Mouse (Mus musculus) heart, postnatal 25 days (tissue): Measurements from ENCODE around the gene Rhob. TPM values are rescaled to one million over a fixed set of nuclear protein-coding genes. Genes with fewer than 3 reads are reported as not detected.
"Not testable (repeated sequence)": the region's sequence is repeated elsewhere in the genome, so short reads cannot be mapped to it uniquely, and the experiment has no call there.

Experiments used
- DNase-seq: peaks from one replicate; pipeline ENCODE4 v3.0.0; 2022; ENCODE audit warnings: low spot score
- intact Hi-C: fragments of 180-260 bp; cut with DNase I; formaldehyde crosslinking; loops from one replicate; pipeline ENCODE4 v1.15.1; 2025
- total RNA-seq, 2 experiments: library from RNA; stranded (reverse); gene quantifications; 2 replicates each; pipeline ENCODE4 v1.2.3; 2021

The Rhob gene
- total RNA-seq, 2 experiments from 2014 or later, result 149 to 156 TPM

DNA sequence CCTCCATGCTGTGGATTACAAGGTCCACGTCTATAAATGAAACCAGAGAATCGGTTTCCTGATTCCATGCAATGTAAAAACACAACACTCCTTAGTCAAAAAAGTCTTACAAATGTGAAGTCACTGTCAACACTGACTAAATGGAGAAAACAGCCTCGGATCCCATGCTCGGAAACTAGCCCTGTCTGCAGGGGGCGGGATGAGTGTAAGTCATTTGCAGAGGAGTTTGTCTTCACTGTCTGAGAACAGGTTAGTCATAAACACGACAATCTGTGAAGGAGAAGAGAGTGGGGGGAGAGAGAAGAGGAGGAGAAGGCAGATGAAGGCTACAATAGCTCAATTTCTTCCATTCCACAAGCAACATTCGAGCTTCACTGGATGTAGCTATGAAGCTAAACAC, 14.6 kb downstream of the Rhob start:
- DNase-seq, result no peak

DNA sequence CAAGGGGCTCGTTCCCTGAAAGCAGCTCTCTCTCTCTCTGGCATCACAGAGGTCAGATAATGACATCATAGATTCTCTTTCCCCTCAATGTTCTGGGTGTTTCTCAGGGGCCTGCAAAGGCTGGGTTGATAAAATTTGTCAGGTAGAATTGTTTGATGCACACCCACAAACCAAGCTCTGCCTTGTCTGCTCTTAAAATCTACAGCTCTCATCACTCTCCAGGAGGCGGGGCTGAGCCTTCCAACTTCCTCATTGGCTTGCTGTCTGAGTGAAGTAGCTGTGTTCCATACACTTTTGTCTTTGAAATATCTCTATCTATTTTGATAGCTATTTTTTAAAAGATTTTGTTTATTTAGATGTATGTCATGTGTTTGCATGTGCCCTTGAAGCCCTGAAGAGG, 17.6 kb downstream of the Rhob start:
- intact Hi-C loops, result no loop called here
- no peak for DNase-seq

More for the DNA sequence above, 14.6 kb downstream of the Rhob start:
- intact Hi-C loops, result no loop called here

GRCm38 (mm10) chr12:8474836-8475387, 24.9 kb downstream of the Rhob start:
- intact Hi-C loops, result no loop called here
- DNase-seq, result no peak

DNA sequence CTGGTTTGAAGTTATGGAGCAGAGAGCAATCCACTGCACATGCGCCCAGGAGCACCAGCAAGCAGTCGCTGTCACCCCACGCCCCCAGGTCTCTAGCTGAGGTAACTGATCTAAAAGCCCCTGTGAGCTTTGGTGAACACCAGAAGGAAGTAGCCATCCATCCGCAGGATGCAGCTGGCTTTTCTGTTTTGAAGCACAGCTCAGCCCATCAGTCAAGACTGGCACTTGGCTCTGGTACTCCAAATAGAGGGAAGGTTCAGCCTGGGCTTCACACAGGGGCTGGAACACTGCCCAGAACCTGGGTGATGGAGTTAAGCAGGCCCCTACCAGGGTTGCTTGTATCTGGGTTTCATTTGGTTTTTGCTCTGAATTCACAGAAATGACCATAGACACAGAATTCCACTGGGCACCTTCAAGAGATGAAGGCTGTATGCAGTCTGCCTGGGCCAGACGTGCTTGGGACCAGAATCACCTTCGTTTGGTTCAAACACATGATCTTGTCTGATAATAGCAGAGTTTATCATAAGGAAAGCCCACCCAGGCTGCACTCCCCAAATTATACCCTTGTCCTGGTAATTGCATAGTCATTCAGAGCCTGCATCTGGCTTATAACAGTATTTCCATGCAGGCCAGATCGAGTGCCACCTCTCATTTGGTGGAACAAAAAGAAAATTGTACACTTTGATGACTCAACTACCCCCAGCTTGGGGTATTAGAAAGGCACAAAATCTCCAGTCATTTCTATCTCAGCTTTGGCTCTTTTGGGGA, 27.0 kb downstream of the Rhob start:
- no peak for DNase-seq
- intact Hi-C loops, result no loop called here

DNA sequence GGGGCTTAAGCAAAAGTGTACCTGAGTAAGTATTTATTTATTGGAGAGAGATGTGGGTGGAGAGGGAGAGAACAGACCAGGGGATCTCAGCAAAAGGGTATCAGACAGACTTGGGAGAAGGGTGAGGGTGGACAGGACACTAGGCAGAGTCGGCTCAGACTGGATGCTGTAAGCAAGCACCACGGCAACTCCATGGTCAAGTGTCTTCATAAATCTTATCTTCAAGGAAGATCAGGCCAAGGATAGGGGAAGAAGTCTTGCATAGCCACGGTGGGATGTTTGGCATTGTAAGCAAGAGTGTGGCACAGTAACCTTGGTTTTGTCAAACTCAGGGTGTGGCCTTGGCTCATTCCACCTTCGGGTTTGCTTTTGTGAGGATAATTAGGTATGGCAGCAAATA, 27.8 kb downstream of the Rhob start:
- DNase-seq, result no peak
- intact Hi-C loops, result no loop called here

DNA sequence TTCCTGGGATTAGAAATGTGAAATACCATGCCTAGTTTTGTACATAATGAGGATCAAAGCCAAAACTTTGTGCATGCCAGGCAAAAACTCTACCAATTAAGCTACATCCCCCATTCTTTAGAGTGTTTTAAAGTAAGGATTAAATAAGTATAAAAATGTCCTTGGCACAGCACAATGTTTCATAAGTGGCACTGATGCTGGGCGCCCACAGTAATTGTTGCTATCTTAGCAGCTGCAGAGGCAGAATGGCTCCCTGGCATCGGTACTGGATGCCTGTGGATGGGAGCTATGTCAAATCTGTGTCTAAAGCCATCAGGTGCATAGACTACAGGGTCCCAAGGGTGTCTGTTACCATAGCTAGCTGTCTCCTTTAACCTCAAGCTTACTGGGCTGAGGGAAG, 28.8 kb downstream of the Rhob start:
- intact Hi-C loops, result no loop called here
- DNase-seq, result no peak

DNA sequence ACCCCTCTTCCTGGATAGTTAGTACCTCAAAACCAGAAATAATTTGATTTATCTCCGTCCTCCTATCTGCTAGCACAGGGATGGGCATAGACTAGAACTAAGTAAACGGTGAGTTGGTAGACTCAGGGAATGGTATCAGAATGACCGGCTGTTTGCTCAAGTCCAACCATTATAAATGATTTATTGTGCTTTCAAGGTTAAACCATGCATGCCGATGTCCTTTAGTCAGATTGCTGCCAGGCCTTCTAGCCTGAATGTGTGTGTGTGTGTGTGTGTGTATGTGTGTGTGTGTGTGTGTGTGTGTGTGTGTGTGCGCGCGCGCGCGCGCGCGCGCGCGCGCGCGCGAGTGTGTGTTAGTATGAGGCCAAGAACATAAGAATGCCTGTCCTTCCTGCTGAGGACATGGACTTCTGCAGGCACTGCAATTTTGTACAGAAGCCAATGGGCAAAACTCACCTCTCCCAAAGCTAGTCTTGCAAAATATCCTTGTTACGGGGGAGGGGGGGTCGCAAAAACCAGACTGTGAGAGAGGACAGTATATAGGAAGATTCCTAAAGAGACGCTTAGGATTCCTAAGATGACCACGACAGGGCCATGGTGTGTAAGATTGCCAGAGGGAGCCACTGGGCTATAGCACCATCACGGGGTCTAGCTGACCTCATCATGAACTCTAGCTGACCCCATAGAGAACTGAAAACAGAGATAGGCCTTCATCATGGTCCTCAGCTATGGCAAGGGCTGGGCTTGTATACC, 29.9 kb downstream of the Rhob start:
- DNase-seq, result no peak
- intact Hi-C loops, result no loop called here

DNA sequence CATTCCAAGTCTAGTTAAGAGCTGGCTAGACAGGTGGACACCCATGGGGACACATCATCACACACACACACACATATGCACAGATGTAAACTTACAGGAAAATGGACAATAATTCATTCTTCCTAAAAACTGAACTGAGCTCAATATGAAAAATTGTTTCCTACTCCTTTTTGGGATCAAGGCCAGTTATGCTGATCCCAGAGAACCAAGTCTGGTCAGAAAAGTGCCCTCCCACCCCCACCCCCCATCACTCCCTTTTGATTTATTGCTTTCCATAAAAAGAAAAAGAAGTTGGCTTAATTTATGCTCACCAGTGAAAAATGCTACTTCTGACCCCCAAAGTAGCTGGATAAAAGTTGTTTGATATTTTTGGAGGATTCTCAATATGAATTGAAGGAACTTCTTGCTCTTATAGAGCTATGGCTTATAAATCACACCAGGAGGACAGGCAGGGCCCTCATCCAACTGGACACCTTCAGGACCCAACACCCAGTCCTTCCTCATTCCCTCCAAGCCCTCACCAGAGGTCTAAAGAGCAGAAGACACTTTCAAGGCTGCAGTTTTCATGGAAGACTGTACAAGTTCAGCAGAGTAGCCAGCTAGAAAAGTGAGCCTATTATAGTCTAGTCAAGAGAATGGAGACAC, 31.5 kb downstream of the Rhob start:
- intact Hi-C loops, result no loop called here
- no peak for DNase-seq

- intact Hi-C loops, result no loop called here
Measured at GRCm38 (mm10) chr12:8467029-8467924, 32.5 kb downstream of the Rhob start.

DNA sequence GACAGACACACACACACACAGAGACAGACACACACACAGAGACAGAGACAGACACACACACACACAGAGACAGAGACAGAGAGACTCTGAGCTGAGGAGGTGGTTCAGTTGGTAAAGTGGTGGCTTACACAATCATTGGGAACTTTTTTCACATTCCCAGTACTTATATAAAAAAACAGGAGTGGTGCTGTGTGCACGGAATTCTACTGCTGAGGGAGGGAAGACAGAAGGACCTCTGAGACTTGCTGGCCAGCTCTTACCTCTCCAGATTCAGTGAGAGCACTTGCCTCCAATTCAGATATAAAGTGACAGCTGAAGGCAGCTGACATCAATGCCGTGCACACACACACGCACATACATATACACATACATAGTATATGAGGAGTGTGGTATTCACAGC, 34.1 kb downstream of the Rhob start:
- no peak for DNase-seq
- intact Hi-C loops, result no loop called here

More at GRCm38 (mm10) chr12:8467029-8467924, 32.5 kb downstream of the Rhob start:
- no peak for DNase-seq

- intact Hi-C loops, result no loop called here
- DNase-seq, result no peak
Measured at GRCm38 (mm10) chr12:8464961-8465360, 34.8 kb downstream of the Rhob start.

- intact Hi-C loops, result no loop called here
- DNase-seq, result no peak
Measured at GRCm38 (mm10) chr12:8463599-8464160, 36.1 kb downstream of the Rhob start.

DNA sequence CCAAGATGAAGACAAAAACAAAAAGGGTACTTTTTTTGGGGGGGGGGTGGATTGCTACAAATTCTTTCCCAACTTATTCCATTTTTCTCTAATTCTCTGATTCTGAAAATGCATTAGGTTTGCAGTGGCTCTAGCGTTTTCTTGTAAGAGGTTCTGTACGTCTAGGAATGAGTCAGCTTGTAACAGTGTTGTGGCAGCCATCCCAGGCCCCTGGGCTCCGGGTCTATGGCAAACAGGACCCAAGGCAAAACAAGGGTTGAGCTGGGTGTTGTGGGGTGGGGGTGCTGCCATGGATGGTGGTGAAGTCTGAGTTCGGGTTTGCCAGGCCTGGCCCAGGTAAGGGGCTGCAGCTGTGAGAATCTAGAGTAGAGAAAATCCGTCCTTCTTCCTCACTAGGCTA, 37.3 kb downstream of the Rhob start:
- intact Hi-C loops, result no loop called here
- DNase-seq, result no peak

DNA sequence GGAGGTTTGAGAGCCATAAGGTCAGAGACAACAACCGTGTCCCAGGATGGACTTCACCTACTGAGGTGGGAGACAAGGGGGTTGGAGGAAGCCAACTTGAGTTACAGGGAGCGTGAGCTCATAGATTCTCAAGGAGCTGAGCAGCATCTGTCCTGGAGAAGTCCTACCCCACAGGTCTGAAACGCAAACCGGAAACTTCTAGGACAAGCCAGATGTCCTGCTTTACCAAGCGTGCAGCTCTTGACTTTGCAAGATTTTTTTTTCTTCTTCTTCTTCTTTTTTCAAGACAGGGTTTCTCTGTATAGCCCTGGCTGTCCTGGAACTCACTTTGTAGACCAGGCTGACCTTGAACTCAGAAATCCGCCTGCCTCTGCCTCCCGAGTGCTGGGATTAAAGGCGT, 38.2 kb downstream of the Rhob start:
- DNase-seq, intact Hi-C loops: not testable (repeated sequence)

DNA sequence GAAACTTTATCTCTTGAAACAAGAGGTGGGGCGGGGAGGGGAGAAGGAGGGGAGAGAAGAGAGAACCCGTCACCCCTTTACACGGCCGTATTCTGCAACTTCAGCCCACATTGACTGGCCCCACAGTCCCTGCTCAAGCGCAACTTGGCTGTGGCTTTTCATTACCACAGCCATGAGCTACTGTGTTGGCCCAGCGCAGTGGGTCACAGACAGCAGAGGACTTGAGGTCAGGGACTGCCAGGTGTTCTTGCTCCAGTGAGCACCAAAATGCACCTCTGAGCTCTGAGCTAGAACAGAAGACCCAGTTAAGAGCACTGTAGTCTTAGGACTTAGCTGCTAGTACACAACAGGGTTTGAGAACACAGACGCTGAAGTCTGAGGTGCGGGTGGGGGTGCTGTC, 41.4 kb downstream of the Rhob start:
- DNase-seq, result no peak
- intact Hi-C loops, result no loop called here

DNA sequence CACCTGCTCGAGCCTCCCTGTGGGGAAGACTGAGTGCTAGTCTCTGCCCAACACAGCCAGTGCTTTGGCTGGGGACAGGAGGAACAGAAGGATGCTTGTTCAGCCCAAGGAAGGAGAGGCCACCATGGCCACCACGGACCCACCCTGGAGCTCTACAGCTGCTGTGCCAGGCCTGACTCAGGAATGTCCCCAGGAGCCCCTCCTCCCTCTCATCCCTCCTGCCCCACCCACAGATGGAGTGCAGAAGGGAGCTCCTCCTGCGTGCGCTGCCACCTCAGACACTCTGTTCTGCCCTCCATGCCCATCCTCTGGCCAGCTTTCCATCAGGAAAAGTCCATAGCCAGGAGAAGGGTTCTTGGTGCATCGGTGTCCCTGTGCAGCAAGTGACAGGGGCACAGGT, 42.8 kb downstream of the Rhob start:
- DNase-seq, result no peak
- intact Hi-C loops, result no loop called here

- no peak for DNase-seq
- intact Hi-C loops, result no loop called here
Measured at GRCm38 (mm10) chr12:8455046-8455445, 44.8 kb downstream of the Rhob start.

- peak; percentile 42 for DNase-seq
- intact Hi-C loops, result no loop called here
Measured at GRCm38 (mm10) chr12:8454487-8454886, 45.3 kb downstream of the Rhob start.
